Mouse (Mus musculus) adrenal gland (tissue): ENCODE results near the gene Ttf2.

ENCODE experiments used
- intact Hi-C: fragments of 180-260 bp; cut with DNase I; formaldehyde crosslinking; loops from one replicate; pipeline ENCODE4 v1.15.1; 2025

The Ttf2 gene

GRCm38 (mm10) chr3:100979290-100979689 is 9.8 kb upstream of the Ttf2 start:
- intact Hi-C loops, result loop anchor here (10.0 kb wide), 2 partner anchors 166 to 486 kb away; no protein-coding TSS in a partner anchor

GRCm38 (mm10) chr3:100973906-100974305 is 4.4 kb upstream of the Ttf2 start:
- intact Hi-C loops, result loop anchor here (1.0 to 10.0 kb wide), 4 partner anchors 171 to 838 kb away; no protein-coding TSS in a partner anchor

- intact Hi-C loops, result no loop called here
Measured at GRCm38 (mm10) chr3:100963849-100964542, 5.5 kb downstream of the Ttf2 start.

- intact Hi-C loops, result no loop called here
Measured at GRCm38 (mm10) chr3:100961501-100961900, 8.0 kb downstream of the Ttf2 start.

- intact Hi-C loops, result no loop called here
Measured at GRCm38 (mm10) chr3:100961007-100961406, 8.5 kb downstream of the Ttf2 start.

- intact Hi-C loops, result no loop called here
Measured at GRCm38 (mm10) chr3:100954616-100955015, 14.8 kb downstream of the Ttf2 start.

GRCm38 (mm10) chr3:100951531-100951930 is 17.9 kb downstream of the Ttf2 start:
- intact Hi-C loops, result no loop called here

GRCm38 (mm10) chr3:100947286-100947685 is 22.2 kb downstream of the Ttf2 start:
- intact Hi-C loops, result no loop called here

GRCm38 (mm10) chr3:100940496-100941037 is 28.9 kb downstream of the Ttf2 start:
- intact Hi-C loops, result no loop called here

GRCm38 (mm10) chr3:100938211-100938610 is 31.3 kb downstream of the Ttf2 start:
- intact Hi-C loops, result no loop called here

- intact Hi-C loops, result no loop called here
Measured at GRCm38 (mm10) chr3:100936201-100936600, 33.3 kb downstream of the Ttf2 start.

- intact Hi-C loops, result no loop called here
Measured at GRCm38 (mm10) chr3:100935521-100935920, 33.9 kb downstream of the Ttf2 start.

GRCm38 (mm10) chr3:100932077-100932944 is 37.2 kb downstream of the Ttf2 start:
- intact Hi-C loops, result no loop called here

- intact Hi-C loops, result no loop called here
Measured at GRCm38 (mm10) chr3:100931332-100932076, 38.0 kb downstream of the Ttf2 start.

GRCm38 (mm10) chr3:100925176-100925575 is 44.3 kb downstream of the Ttf2 start:
- intact Hi-C loops, result no loop called here

- intact Hi-C loops, result no loop called here
Measured at GRCm38 (mm10) chr3:100924065-100924732, 45.3 kb downstream of the Ttf2 start.

- intact Hi-C loops, result no loop called here
Measured at GRCm38 (mm10) chr3:100922506-100923375, 46.7 kb downstream of the Ttf2 start.

- intact Hi-C loops, result no loop called here
Measured at GRCm38 (mm10) chr3:100921825-100922505, 47.5 kb downstream of the Ttf2 start, which contains the start of gene Trim45. TSS of gene Trim45 (plus strand) at chr3:100922202.

- intact Hi-C loops, result no loop called here
Measured at GRCm38 (mm10) chr3:100920611-100921140, 48.8 kb downstream of the Ttf2 start.
